18 mouse cellular contexts compared by ENCODE assay signal in genomic region chr6:94714815-94715644, GRCm38 (mm10). TPM values are rescaled to one million over a fixed set of nuclear protein-coding genes. Genes with fewer than 3 reads are reported as not detected.
DNase-seq lines count a peak whose midpoint lies in the region; ATAC-seq and TF ChIP-seq lines count a peak whose summit lies in the region.
"Had no signal": no experiment of that assay in that cellular context is flagged by ENCODE, and none has a peak within 500 bp of the region (broad histone marks: within the 10 kb centered on the region; RNA-seq: fewer than 3 reads in every experiment).

No protein-coding gene starts in this region.

- WGBS in liver, adult 2 months = 69% methylated on average over 13 of the region's 13 CpGs
- WGBS in liver, embryonic 12.5 days (ENCODE audit: insufficient replicate concordance) = 60% methylated on average over 13 of the region's 13 CpGs
- WGBS in embryonic facial prominence, embryonic 10.5 days = 43% methylated on average over 13 of the region's 13 CpGs
- 11% methylated on average over 13 of the region's 13 CpGs for WGBS in forebrain, embryonic 14.5 days
- 12% methylated on average over 13 of the region's 13 CpGs for WGBS in limb, embryonic 13.5 days

- ATAC-seq in liver, embryonic 12.5 days = no peak
- peak; percentile 69 for ATAC-seq in forebrain, embryonic 14.5 days
- ATAC-seq in limb, embryonic 13.5 days (ENCODE audit: low FRiP score, low read depth) = no peak

- no peak overlapping the region for H3K4me3 ChIP-seq in liver, adult 2 months (ENCODE audit: insufficient read depth, low read depth, low read length)
- H3K4me3 ChIP-seq in liver, embryonic 12.5 days = no peak overlapping the region
- 0 out of 2 replicates have a peak overlapping the region, but pooled peaks have one; percentile 16 for H3K4me3 ChIP-seq in embryonic facial prominence, embryonic 10.5 days
- H3K4me3 ChIP-seq in forebrain, embryonic 14.5 days (ENCODE audit: low read depth, low read length) = no peak overlapping the region
- no peak overlapping the region for H3K4me3 ChIP-seq in limb, embryonic 13.5 days
- H3K4me3 ChIP-seq: hindbrain, embryonic 15.5 days; midbrain, embryonic 10.5 days had no signal

- no peak for TF ChIP-seq CTCF in liver, adult 2 months (IDR thresholded peaks at IDR 0.05; ENCODE audit: low read depth, low read length)

- peaks cover 16% of the 10 kb centered on the region for H3K4me1 ChIP-seq in liver, adult 2 months (ENCODE audit: control insufficient read depth, insufficient read depth, low read length)
- no peaks in the 10 kb centered on the region for H3K4me1 ChIP-seq in liver, embryonic 12.5 days
- H3K4me1 ChIP-seq in embryonic facial prominence, embryonic 10.5 days = peaks cover 24% of the 10 kb centered on the region
- peaks cover 8% of the 10 kb centered on the region; the same call in 1 of the 2 replicates for H3K4me1 ChIP-seq in forebrain, embryonic 14.5 days (ENCODE audit: control insufficient read depth, insufficient read depth, low read length)
- peaks cover 31% of the 10 kb centered on the region for H3K4me1 ChIP-seq in limb, embryonic 13.5 days
- H3K4me1 ChIP-seq: midbrain, embryonic 10.5 days had no signal

- no peak overlapping the region for H3K4me2 ChIP-seq in liver, embryonic 12.5 days
- H3K4me2 ChIP-seq in forebrain, embryonic 14.5 days (ENCODE audit: low read length) = peak overlapping the region; percentile 26; the same call in 1 of the 2 replicates
- H3K4me2 ChIP-seq in limb, embryonic 13.5 days (replicated peaks) = peak overlapping the region; percentile 29
- H3K4me2 ChIP-seq: heart, embryonic 11.5 days; hindbrain, embryonic 15.5 days had no signal

- H3K27ac ChIP-seq in liver, adult 2 months (replicated peaks; ENCODE audit: insufficient read depth, low read depth, low read length) = no peak overlapping the region
- H3K27ac ChIP-seq in liver, embryonic 12.5 days = no peak overlapping the region
- no peak overlapping the region for H3K27ac ChIP-seq in embryonic facial prominence, embryonic 10.5 days (replicated peaks)
- 0 out of 2 replicates have a peak overlapping the region, but pooled peaks have one; percentile 21 for H3K27ac ChIP-seq in forebrain, embryonic 14.5 days (ENCODE audit: low read depth, low read length)
- no peak overlapping the region for H3K27ac ChIP-seq in limb, embryonic 13.5 days
- H3K27ac ChIP-seq: hindbrain, embryonic 15.5 days; midbrain, embryonic 10.5 days had no signal

- intact Hi-C loops in gastrocnemius, postnatal 36 days (cut with DNase I) = no loop called here

- DNase-seq in liver, adult 2 months (ENCODE audit: extremely low read depth, low read depth, low spot score) = peak; percentile 84
- no peak for DNase-seq in embryonic facial prominence, embryonic 10.5 days (ENCODE audit: low spot score)
- peak; percentile 78 for DNase-seq in forebrain, embryonic 14.5 days (ENCODE audit: low spot score)
- DNase-seq in gastrocnemius, postnatal 36 days = no peak
- no peak for DNase-seq in urinary bladder, adult 18-20 months (ENCODE audit: low spot score in 2 of 2)
- DNase-seq: cerebellum, adult 9-11 months; gastrocnemius, postnatal 25 days; kidney, adult 2 months; lung, adult 18-20 months; lung, postnatal 36 days; right cerebral cortex, adult 18-20 months; spleen, adult 18-20 months; thymus, adult 2 months had no signal

- no peak overlapping the region for H3K9ac ChIP-seq in liver, adult 2 months (ENCODE audit: low read depth, low read length)
- no peak overlapping the region for H3K9ac ChIP-seq in liver, embryonic 12.5 days
- H3K9ac ChIP-seq in forebrain, embryonic 14.5 days (ENCODE audit: low read length) = no peak overlapping the region
- H3K9ac ChIP-seq in limb, embryonic 13.5 days = no peak overlapping the region
- H3K9ac ChIP-seq: hindbrain, embryonic 15.5 days had no signal

- H3K9me3 ChIP-seq in liver, embryonic 12.5 days (replicated peaks) = no peaks in the 10 kb centered on the region
- H3K9me3 ChIP-seq in embryonic facial prominence, embryonic 10.5 days = no peaks in the 10 kb centered on the region
- no peaks in the 10 kb centered on the region for H3K9me3 ChIP-seq in forebrain, embryonic 14.5 days (replicated peaks; ENCODE audit: control insufficient read depth, low read length)
- no peaks in the 10 kb centered on the region for H3K9me3 ChIP-seq in limb, embryonic 13.5 days
- H3K9me3 ChIP-seq: hindbrain, embryonic 15.5 days; midbrain, embryonic 10.5 days had no signal

- H3K36me3 ChIP-seq in liver, adult 2 months (ENCODE audit: control insufficient read depth, insufficient read depth, low read length) = no peaks in the 10 kb centered on the region
- H3K36me3 ChIP-seq in liver, embryonic 12.5 days = no peaks in the 10 kb centered on the region
- H3K36me3 ChIP-seq in embryonic facial prominence, embryonic 10.5 days (replicated peaks) = no peaks in the 10 kb centered on the region
- H3K36me3 ChIP-seq in forebrain, embryonic 14.5 days (ENCODE audit: control insufficient read depth, insufficient read depth, low read length) = no peaks in the 10 kb centered on the region
- no peaks in the 10 kb centered on the region for H3K36me3 ChIP-seq in limb, embryonic 13.5 days
- H3K36me3 ChIP-seq: hindbrain, embryonic 15.5 days; midbrain, embryonic 10.5 days had no signal

- H3K79me2 ChIP-seq in liver, adult 2 months (ENCODE audit: control insufficient read depth, insufficient read depth, low read length) = no peaks in the 10 kb centered on the region

- no peak for TF ChIP-seq POLR2A in liver, adult 2 months (IDR thresholded peaks at IDR 0.05; ENCODE audit: extremely low read depth, insufficient read depth, low read length)

- H3K27me3 ChIP-seq in liver, adult 2 months (ENCODE audit: control insufficient read depth, insufficient read depth, low read length) = no peaks in the 10 kb centered on the region
- H3K27me3 ChIP-seq in liver, embryonic 12.5 days (replicated peaks) = 0 out of 2 replicates have a peak, but pooled peaks cover 9% of the 10 kb centered on the region
- H3K27me3 ChIP-seq in embryonic facial prominence, embryonic 10.5 days (replicated peaks; ENCODE audit: low read depth, poor library complexity, severe bottlenecking) = no peaks in the 10 kb centered on the region
- H3K27me3 ChIP-seq in forebrain, embryonic 14.5 days (replicated peaks; ENCODE audit: control insufficient read depth, insufficient read depth, low read length) = no peaks in the 10 kb centered on the region
- H3K27me3 ChIP-seq in limb, embryonic 13.5 days = no peaks in the 10 kb centered on the region
- H3K27me3 ChIP-seq: hindbrain, embryonic 15.5 days had no signal

RNA-seq across cellular contexts. Expression of gene Lrig1, which starts 15.1 kb away (rescaled TPM):
- total RNA-seq in liver, adult 2 months (2014; rRNA removed) = 12.4 and 13.3 TPM in 2 replicates
- 12.9 and 14.8 TPM in 2 replicates for polyA plus RNA-seq in liver, adult 2 months (2012; rRNA removed)
- 2.4 and 2.8 TPM in 2 replicates for polyA plus RNA-seq in liver, embryonic 12.5 days (2016; fragmentation: Nextera tagmentation; extraction: Ambion mirVana)
- polyA plus RNA-seq in embryonic facial prominence, embryonic 10.5 days (2016; fragmentation: Nextera tagmentation; extraction: Ambion mirVana) = 11.7 and 11.8 TPM in 2 replicates
- 8.5 and 9.5 TPM in 2 replicates for polyA plus RNA-seq in forebrain, embryonic 14.5 days (2014; fragmentation: Nextera tagmentation; extraction: Ambion mirVana)
- polyA plus RNA-seq in limb, embryonic 13.5 days (2015; fragmentation: Nextera tagmentation; extraction: Ambion mirVana) = 19.0 and 23.5 TPM in 2 replicates
- total RNA-seq in gastrocnemius, postnatal 36 days (2021) = 10 to 100 TPM; 49.2 to 51.2 TPM

Comparison
In these comparisons a context has a peak if more than half of its experiments do, and no peak if none do; other contexts are left out.
1. DNase-seq: peak in liver, adult 2 months (single experiment) and forebrain, embryonic 14.5 days (single experiment); none in embryonic facial prominence, embryonic 10.5 days (single experiment), gastrocnemius, postnatal 36 days (0 of 2) and urinary bladder, adult 18-20 months (0 of 2).